Mouse (Mus musculus) retina, postnatal 1 day (tissue): Measurements from ENCODE around the gene Wdfy2.
"Not testable (repeated sequence)": the region's sequence is repeated elsewhere in the genome, so short reads cannot be mapped to it uniquely, and the experiment has no call there.

Experiments used
- DNase-seq: peaks from one replicate; pipeline ENCODE4 v3.0.0-alpha.2; 2012

The Wdfy2 gene

GRCm38 (mm10) chr14:62882061-62882614 is 44.7 kb downstream of the Wdfy2 start:
- peak; percentile 31 for DNase-seq

GRCm38 (mm10) chr14:62883551-62883950 is 46.1 kb downstream of the Wdfy2 start:
- DNase-seq: no peak

- no peak for DNase-seq
Measured at GRCm38 (mm10) chr14:62884171-62884570, 46.7 kb downstream of the Wdfy2 start.

- no peak for DNase-seq
Measured at GRCm38 (mm10) chr14:62884639-62885038, 47.2 kb downstream of the Wdfy2 start.

- DNase-seq: no peak
Measured at GRCm38 (mm10) chr14:62885146-62885545, 47.7 kb downstream of the Wdfy2 start.

- no peak for DNase-seq
Measured at GRCm38 (mm10) chr14:62891401-62891800, 53.9 kb downstream of the Wdfy2 start.

- DNase-seq: no peak
Measured at GRCm38 (mm10) chr14:62892771-62893641, 55.5 kb downstream of the Wdfy2 start.

- DNase-seq: not testable (repeated sequence)
Measured at GRCm38 (mm10) chr14:62893642-62894180, 56.2 kb downstream of the Wdfy2 start.

GRCm38 (mm10) chr14:62894924-62895840 is 57.7 kb downstream of the Wdfy2 start:
- DNase-seq: no peak

- no peak for DNase-seq
Measured at GRCm38 (mm10) chr14:62898061-62898460, 60.6 kb downstream of the Wdfy2 start.

- DNase-seq: no peak
Measured at GRCm38 (mm10) chr14:62907888-62908287, 70.4 kb downstream of the Wdfy2 start.

- DNase-seq: no peak
Measured at GRCm38 (mm10) chr14:62908550-62908949, 71.1 kb downstream of the Wdfy2 start.

GRCm38 (mm10) chr14:62910859-62911258 is 73.4 kb downstream of the Wdfy2 start:
- DNase-seq: no peak

GRCm38 (mm10) chr14:62915146-62915685 is 77.7 kb downstream of the Wdfy2 start:
- DNase-seq: no peak

- DNase-seq: peak; percentile 17
Measured at GRCm38 (mm10) chr14:62916488-62917034, 79.1 kb downstream of the Wdfy2 start.

- DNase-seq: no peak
Measured at GRCm38 (mm10) chr14:62921401-62921800, 83.9 kb downstream of the Wdfy2 start.

GRCm38 (mm10) chr14:62922637-62923036 is 85.2 kb downstream of the Wdfy2 start:
- no peak for DNase-seq

- DNase-seq: no peak
Measured at GRCm38 (mm10) chr14:62924800-62925199, 87.3 kb downstream of the Wdfy2 start.

- no peak for DNase-seq
Measured at GRCm38 (mm10) chr14:62928101-62928541, 90.6 kb downstream of the Wdfy2 start.

- no peak for DNase-seq
Measured at GRCm38 (mm10) chr14:62935361-62935760, 97.9 kb downstream of the Wdfy2 start.

GRCm38 (mm10) chr14:62936631-62937380 is 99.3 kb downstream of the Wdfy2 start:
- no peak for DNase-seq

GRCm38 (mm10) chr14:62937675-62938074 is 100.2 kb downstream of the Wdfy2 start:
- DNase-seq: peak; percentile 19
